Mouse (Mus musculus): ENCODE measurements around the gene Csrnp3. TPM values are rescaled to one million over a fixed set of nuclear protein-coding genes. Genes with fewer than 3 reads are reported as not detected.

The Csrnp3 gene
- polyA plus RNA-seq, 1 experiment from 2014 or later = 33.4 TPM

- 55% methylated on average over 4 of the region's 4 CpGs for WGBS
- Histone ChIP-seq H3K36me3 (no peaks in the 10 kb centered on the region), H3K4me2 (no peak overlapping the region), H3K27me3 (no peaks in the 10 kb centered on the region), H3K4me1 (replicated peaks) (peaks cover 67% of the 10 kb centered on the region), H3K9ac (no peak overlapping the region), H3K27ac (replicated peaks) (no peak overlapping the region), H3K4me3 (no peak overlapping the region), H3K9me3 (no peaks in the 10 kb centered on the region)
- no peak for ATAC-seq (ENCODE audit: low read depth)
Observed at GRCm38 (mm10) chr2:65990754-65991153, 145.2 kb downstream of the Csrnp3 start.

GRCm38 (mm10) chr2:65993371-65993770 is 147.8 kb downstream of the Csrnp3 start:
- Histone ChIP-seq H3K27me3 (no peaks in the 10 kb centered on the region), H3K9ac (peak overlapping the region; percentile 22; the same call in 1 of the 2 replicates), H3K4me2 (peak overlapping the region; percentile 32), H3K9me3 (no peaks in the 10 kb centered on the region), H3K27ac (replicated peaks) (peak overlapping the region; percentile 90), H3K4me1 (replicated peaks) (peaks cover 57% of the 10 kb centered on the region), H3K36me3 (no peaks in the 10 kb centered on the region), H3K4me3 (no peak overlapping the region)
- WGBS = 9% methylated on average over 14 of the region's 14 CpGs
- peak; percentile 65 for ATAC-seq (ENCODE audit: low read depth)

GRCm38 (mm10) chr2:65994886-65995468 is 149.4 kb downstream of the Csrnp3 start:
- H3K4me1 ChIP-seq (replicated peaks) = peaks cover 56% of the 10 kb centered on the region
- peak; percentile 82 for ATAC-seq (ENCODE audit: low read depth)

GRCm38 (mm10) chr2:65998747-65999146 is 153.2 kb downstream of the Csrnp3 start:
- no peak overlapping the region for H3K4me3 ChIP-seq
- WGBS = 92% methylated on average over 2 of the region's 2 CpGs
- peaks cover 12% of the 10 kb centered on the region for H3K36me3 ChIP-seq
- peaks cover 47% of the 10 kb centered on the region for H3K4me1 ChIP-seq (replicated peaks)
- no peaks in the 10 kb centered on the region for H3K9me3 ChIP-seq
- H3K27ac ChIP-seq (replicated peaks) = no peak overlapping the region
- H3K27me3 ChIP-seq = no peaks in the 10 kb centered on the region
- no peak overlapping the region for H3K4me2 ChIP-seq
- H3K9ac ChIP-seq = no peak overlapping the region
- no peak for ATAC-seq (ENCODE audit: low read depth)

More at GRCm38 (mm10) chr2:65994886-65995468, 149.4 kb downstream of the Csrnp3 start:
- Histone ChIP-seq H3K27ac (replicated peaks) (peak overlapping the region; percentile 90), H3K36me3 (no peaks in the 10 kb centered on the region), H3K27me3 (no peaks in the 10 kb centered on the region), H3K9ac (peak overlapping the region; percentile 43), H3K4me2 (peak overlapping the region; percentile 41), H3K9me3 (no peaks in the 10 kb centered on the region), H3K4me3 (no peak overlapping the region)
- WGBS = 19% methylated on average over 13 of the region's 13 CpGs

- Histone ChIP-seq H3K9ac (no peak overlapping the region), H3K4me1 (replicated peaks) (peaks cover 8% of the 10 kb centered on the region), H3K4me3 (no peak overlapping the region), H3K36me3 (peaks cover 17% of the 10 kb centered on the region), H3K27me3 (no peaks in the 10 kb centered on the region), H3K4me2 (peak overlapping the region; percentile 13; the same call in 1 of the 2 replicates), H3K27ac (replicated peaks) (peak overlapping the region; percentile 63), H3K9me3 (no peaks in the 10 kb centered on the region)
- 55% methylated on average over 19 of the region's 19 CpGs for WGBS
- ATAC-seq (ENCODE audit: low read depth) = peak; percentile 70
Observed at GRCm38 (mm10) chr2:66008995-66009654, 163.6 kb downstream of the Csrnp3 start.

GRCm38 (mm10) chr2:66009677-66010076 is 164.1 kb downstream of the Csrnp3 start:
- ATAC-seq (ENCODE audit: low read depth) = peak; percentile 60; the same call in 1 of the 2 replicates
- H3K4me2 ChIP-seq = no peak overlapping the region
- no peaks in the 10 kb centered on the region for H3K27me3 ChIP-seq
- 73% methylated on average over 2 of the region's 2 CpGs for WGBS
- H3K4me1 ChIP-seq (replicated peaks) = peaks cover 8% of the 10 kb centered on the region
- H3K9me3 ChIP-seq = no peaks in the 10 kb centered on the region
- H3K4me3 ChIP-seq = no peak overlapping the region
- H3K27ac ChIP-seq (replicated peaks) = no peak overlapping the region
- H3K9ac ChIP-seq = no peak overlapping the region
- peaks cover 11% of the 10 kb centered on the region for H3K36me3 ChIP-seq

- Histone ChIP-seq H3K9ac (no peak overlapping the region), H3K4me1 (replicated peaks) (peaks cover 6% of the 10 kb centered on the region; the same call in 1 of the 2 replicates), H3K9me3 (no peaks in the 10 kb centered on the region), H3K4me3 (no peak overlapping the region), H3K27ac (replicated peaks) (peak overlapping the region; percentile 42; the same call in 1 of the 2 replicates), H3K4me2 (no peak overlapping the region), H3K27me3 (no peaks in the 10 kb centered on the region), H3K36me3 (peaks cover 49% of the 10 kb centered on the region)
- no peak for ATAC-seq (ENCODE audit: low read depth)
- 75% methylated on average over 9 of the region's 9 CpGs for WGBS
Observed at GRCm38 (mm10) chr2:66018711-66019110, 173.1 kb downstream of the Csrnp3 start.

- H3K4me2 ChIP-seq = no peak overlapping the region
- H3K27ac ChIP-seq (replicated peaks) = 0 out of 2 replicates have a peak overlapping the region, but pooled peaks have one; percentile 28
- no peaks in the 10 kb centered on the region for H3K9me3 ChIP-seq
- H3K4me3 ChIP-seq = no peak overlapping the region
- no peak overlapping the region for H3K9ac ChIP-seq
- no peaks in the 10 kb centered on the region for H3K27me3 ChIP-seq
- peaks cover 53% of the 10 kb centered on the region for H3K36me3 ChIP-seq
- peaks cover 6% of the 10 kb centered on the region; the same call in 1 of the 2 replicates for H3K4me1 ChIP-seq (replicated peaks)
- ATAC-seq (ENCODE audit: low read depth) = no peak
- 92% methylated on average over 19 of the region's 19 CpGs for WGBS
Observed at GRCm38 (mm10) chr2:66019235-66019634, 173.7 kb downstream of the Csrnp3 start.

- Histone ChIP-seq H3K4me2 (no peak overlapping the region), H3K9ac (no peak overlapping the region), H3K36me3 (peaks cover 63% of the 10 kb centered on the region), H3K27me3 (no peaks in the 10 kb centered on the region), H3K4me1 (replicated peaks) (peaks cover 21% of the 10 kb centered on the region), H3K27ac (replicated peaks) (no peak overlapping the region), H3K9me3 (no peaks in the 10 kb centered on the region), H3K4me3 (no peak overlapping the region)
- no peak for ATAC-seq (ENCODE audit: low read depth)
- 88% methylated on average over 9 of the region's 9 CpGs for WGBS
Observed at GRCm38 (mm10) chr2:66023419-66023818, 177.9 kb downstream of the Csrnp3 start.

- no peaks in the 10 kb centered on the region for H3K27me3 ChIP-seq
- H3K27ac ChIP-seq (replicated peaks) = no peak overlapping the region
- peaks cover 28% of the 10 kb centered on the region for H3K4me1 ChIP-seq (replicated peaks)
- no peaks in the 10 kb centered on the region for H3K9me3 ChIP-seq
- 72% methylated on average over 6 of the region's 6 CpGs for WGBS
- no peak overlapping the region for H3K9ac ChIP-seq
- no peak overlapping the region for H3K4me2 ChIP-seq
- H3K36me3 ChIP-seq = peaks cover 51% of the 10 kb centered on the region
- no peak for ATAC-seq (ENCODE audit: low read depth)
- H3K4me3 ChIP-seq = no peak overlapping the region
Observed at GRCm38 (mm10) chr2:66024837-66025236, 179.3 kb downstream of the Csrnp3 start.

- Histone ChIP-seq H3K4me1 (replicated peaks) (peaks cover 29% of the 10 kb centered on the region), H3K4me2 (no peak overlapping the region), H3K9me3 (no peaks in the 10 kb centered on the region), H3K4me3 (no peak overlapping the region), H3K27me3 (no peaks in the 10 kb centered on the region), H3K27ac (replicated peaks) (peak overlapping the region; percentile 61), H3K36me3 (peaks cover 14% of the 10 kb centered on the region), H3K9ac (no peak overlapping the region)
- ATAC-seq (ENCODE audit: low read depth) = peak; percentile 86
- WGBS = 8% methylated on average over 5 of the region's 5 CpGs
Observed at GRCm38 (mm10) chr2:66028812-66029211, 183.2 kb downstream of the Csrnp3 start.

- ATAC-seq (ENCODE audit: low read depth) = peak; percentile 78
Observed at GRCm38 (mm10) chr2:66034907-66035679, 189.5 kb downstream of the Csrnp3 start.

More at GRCm38 (mm10) chr2:66034907-66035679, 189.5 kb downstream of the Csrnp3 start:
- H3K27me3 ChIP-seq = no peaks in the 10 kb centered on the region
- no peaks in the 10 kb centered on the region for H3K36me3 ChIP-seq
- H3K4me2 ChIP-seq = no peak overlapping the region
- no peaks in the 10 kb centered on the region for H3K9me3 ChIP-seq
- H3K27ac ChIP-seq (replicated peaks) = no peak overlapping the region; the same call in 1 of the 2 replicates
- no peak overlapping the region for H3K9ac ChIP-seq
- 64% methylated on average over 9 of the region's 9 CpGs for WGBS
- H3K4me3 ChIP-seq = no peak overlapping the region
- 0 out of 2 replicates have a peak, but pooled peaks cover 3% of the 10 kb centered on the region for H3K4me1 ChIP-seq (replicated peaks)

All from neural tube, embryonic 13.5 days (tissue).